Mouse (Mus musculus): ENCODE data around the gene Camsap1.

GRCm38 (mm10) chr2:26024138-26025075 lies 41.3 kb upstream of the Camsap1 start:
- TF ChIP-seq TAL1 (IDR thresholded peaks at IDR 0.05; ENCODE audit: low read length), result no peak
- peak; percentile 70 to 90 (median 72) for TF ChIP-seq CTCF (IDR thresholded peaks at IDR 0.05 in 2 of 3, conservative IDR thresholded peaks at IDR 0.05 in 1 of 3; ENCODE audit: control insufficient read depth in 1 of 3, insufficient read depth in 1 of 3, low read depth in 2 of 3, low read length in 3 of 3, poor library complexity in 1 of 3, severe bottlenecking in 1 of 3)
- no peak for TF ChIP-seq POLR2A (IDR thresholded peaks at IDR 0.05; ENCODE audit: control insufficient read depth in 1 of 2, insufficient read depth in 1 of 2, low read depth in 1 of 2, low read length in 2 of 2, poor library complexity in 1 of 2)
- TF ChIP-seq EP300 (IDR thresholded peaks at IDR 0.05; ENCODE audit: low read depth in 1 of 2, low read length in 2 of 2), result no peak
- no peak for TF ChIP-seq MAX (IDR thresholded peaks at IDR 0.05; ENCODE audit: low read length)
- TF ChIP-seq RAD21 (IDR thresholded peaks at IDR 0.05; ENCODE audit: low read depth, low read length), result peak; percentile 73
- TF ChIP-seq TCF12 (IDR thresholded peaks at IDR 0.05; ENCODE audit: low read depth, low read length), result no peak
